Mouse (Mus musculus) hindbrain, embryonic 11.5 days (tissue): ENCODE measurements around the gene Casq2. TPM values are rescaled to one million over a fixed set of nuclear protein-coding genes. Genes with fewer than 3 reads are reported as not detected.
"Not testable (repeated sequence)": the region's sequence is repeated elsewhere in the genome, so short reads cannot be mapped to it uniquely, and the experiment has no call there.

Source experiments
- ATAC-seq: fragments of 200-750 bp; cut with Nextera tagmentation; 2 replicates; pipeline ENCODE4 v1.8.0; 2017; ENCODE audit warnings: mild to moderate bottlenecking, moderate TSS enrichment, moderate library complexity; ENCODE audit not compliant: low FRiP score
- DNase-seq: peaks from one replicate; pipeline ENCODE4 v3.0.0-alpha.2; 2015; ENCODE audit warnings: low spot score
- H3K27ac ChIP-seq: fragments of 300-500 bp; sonication (generic); 2 replicates; pipeline ENCODE4 v1.5.1; 2014; ENCODE audit warnings: mild to moderate bottlenecking, low read depth, low read length
- H3K27me3 ChIP-seq: fragments of 300-500 bp; sonication (generic); 2 replicates; pipeline ENCODE4 v1.6.1; 2014; ENCODE audit warnings: mild to moderate bottlenecking, low read length, moderate library complexity, mixed read lengths; ENCODE audit not compliant: control insufficient read depth, insufficient read depth
- H3K36me3 ChIP-seq: fragments of 300-500 bp; sonication (generic); 2 replicates; pipeline ENCODE4 v1.6.1; 2014; ENCODE audit warnings: mild to moderate bottlenecking, low read length, moderate library complexity, mixed read lengths; ENCODE audit not compliant: control insufficient read depth, insufficient read depth
- H3K4me1 ChIP-seq: fragments of 300-500 bp; sonication (generic); replicated peaks from 2 replicates; pipeline ENCODE4 v1.6.1; 2014; ENCODE audit warnings: low read length, mixed read lengths; ENCODE audit not compliant: control insufficient read depth, insufficient read depth
- H3K4me2 ChIP-seq: fragments of 300-500 bp; sonication (generic); replicated peaks from 2 replicates; pipeline ENCODE4 v1.6.1; 2014; ENCODE audit warnings: mild to moderate bottlenecking, low read depth, low read length
- H3K4me3 ChIP-seq: fragments of 300-500 bp; sonication (generic); 2 replicates; pipeline ENCODE4 v1.5.1; 2014; ENCODE audit warnings: low read depth, low read length
- H3K9ac ChIP-seq: fragments of 300-500 bp; sonication (generic); 2 replicates; pipeline ENCODE4 v1.6.1; 2014; ENCODE audit warnings: low read depth, low read length
- H3K9me3 ChIP-seq: fragments of 300-500 bp; sonication (generic); 2 replicates; pipeline ENCODE4 v1.6.1; 2016; ENCODE audit warnings: low read length; ENCODE audit not compliant: control insufficient read depth
- WGBS: fragments of 180-500 bp; shearing (Covaris S2); extraction: QIAGEN DNeasy Blood & Tissue Kit; methylation state at CpG from one replicate; pipeline ENCODE4 v1.1.7; 2014; 5-methylcytosine and 5-hydroxymethylcytosine counted together
- polyA plus RNA-seq: library from polyadenylated mRNA; unstranded; fragments of >200 nt; fragmentation: Nextera tagmentation; extraction: Ambion mirVana; gene quantifications from 2 replicates; pipeline ENCODE4 v1.2.1, GENCODE M21; 2014

The Casq2 gene
- polyA plus RNA-seq, 1 experiment from 2014 or later = 0.76 TPM

- H3K9ac ChIP-seq = no peak overlapping the region
- no peaks in the 10 kb centered on the region for H3K9me3 ChIP-seq
- 0 out of 2 replicates have a peak, but pooled peaks cover 3% of the 10 kb centered on the region for H3K36me3 ChIP-seq
- ATAC-seq (no peak), DNase-seq (no peak)
- H3K4me3 ChIP-seq = no peak overlapping the region
- H3K4me1 ChIP-seq = no peaks in the 10 kb centered on the region
- H3K27me3 ChIP-seq = no peaks in the 10 kb centered on the region
- WGBS = 93% methylated on average over 6 of the region's 6 CpGs
- no peak overlapping the region for H3K4me2 ChIP-seq
- H3K27ac ChIP-seq = no peak overlapping the region
These were observed 71.4 kb downstream of the Casq2 start for GRCm38 (mm10) chr3:102157652-102158051.

- H3K4me2 ChIP-seq = no peak overlapping the region
- no peak for DNase-seq
These were observed 72.7 kb downstream of the Casq2 start for GRCm38 (mm10) chr3:102158759-102159422.

GRCm38 (mm10) chr3:102159423-102160325 lies 73.5 kb downstream of the Casq2 start:
- Histone ChIP-seq H3K27me3 (no peaks in the 10 kb centered on the region), H3K4me2 (no peak overlapping the region), H3K27ac (no peak overlapping the region), H3K36me3 (0 out of 2 replicates have a peak, but pooled peaks cover 3% of the 10 kb centered on the region), H3K9ac (no peak overlapping the region), H3K4me3 (no peak overlapping the region), H3K9me3 (no peaks in the 10 kb centered on the region), H3K4me1 (no peaks in the 10 kb centered on the region)
- ATAC-seq (no peak), DNase-seq (no peak)
- WGBS = 79% methylated on average over 14 of the region's 14 CpGs

More at GRCm38 (mm10) chr3:102158759-102159422, 72.7 kb downstream of the Casq2 start:
- Histone ChIP-seq H3K36me3 (0 out of 2 replicates have a peak, but pooled peaks cover 3% of the 10 kb centered on the region), H3K27ac (no peak overlapping the region), H3K4me3 (no peak overlapping the region), H3K27me3 (no peaks in the 10 kb centered on the region), H3K4me1 (no peaks in the 10 kb centered on the region), H3K9me3 (no peaks in the 10 kb centered on the region), H3K9ac (no peak overlapping the region)
- 85% methylated on average over 14 of the region's 14 CpGs for WGBS
- no peak for ATAC-seq

DNA sequence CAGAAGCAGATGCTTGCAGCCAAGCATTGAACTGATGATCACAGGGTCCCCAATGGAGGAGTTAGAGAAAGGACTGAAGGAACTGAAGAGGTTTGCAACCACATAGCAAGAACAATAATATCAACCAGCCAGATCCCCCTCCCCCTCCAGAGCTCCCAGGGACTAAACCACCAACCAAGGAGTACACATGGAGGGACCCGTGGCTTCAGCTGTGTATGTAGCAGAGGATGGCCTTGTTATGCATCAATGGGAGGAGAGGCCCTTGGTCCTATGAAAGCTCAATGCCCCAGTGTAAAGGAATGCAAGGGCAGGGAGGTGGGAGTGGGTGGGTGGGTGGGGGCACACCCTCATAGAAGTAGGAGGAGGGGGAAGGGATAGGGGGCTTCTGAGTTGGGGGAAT lies 77.6 kb downstream of the Casq2 start:
- not testable (repeated sequence) for H3K36me3 ChIP-seq, DNase-seq, H3K9me3 ChIP-seq, H3K4me3 ChIP-seq, H3K27me3 ChIP-seq, H3K4me2 ChIP-seq, H3K9ac ChIP-seq, H3K4me1 ChIP-seq, ATAC-seq, H3K27ac ChIP-seq
- 56% methylated on average over 1 of the region's 1 CpGs for WGBS

- DNase-seq = no peak
- Histone ChIP-seq H3K4me1 (no peaks in the 10 kb centered on the region), H3K27ac (no peak overlapping the region), H3K4me3 (no peak overlapping the region), H3K27me3 (no peaks in the 10 kb centered on the region), H3K9ac (no peak overlapping the region), H3K9me3 (no peaks in the 10 kb centered on the region), H3K4me2 (no peak overlapping the region), H3K36me3 (no peaks in the 10 kb centered on the region)
- WGBS = 69% methylated on average over 4 of the region's 4 CpGs
- ATAC-seq = no peak
These were observed 78.7 kb downstream of the Casq2 start for GRCm38 (mm10) chr3:102164911-102165310.

- H3K27me3 ChIP-seq = no peaks in the 10 kb centered on the region
- no peak for DNase-seq
- 0 out of 2 replicates have a peak overlapping the region, but pooled peaks have one; percentile 27 for H3K27ac ChIP-seq
- no peak for ATAC-seq
- 79% methylated on average over 21 of the region's 21 CpGs for WGBS
- H3K4me2 ChIP-seq = peak overlapping the region; percentile 5; the same call in 1 of the 2 replicates
- H3K4me3 ChIP-seq = no peak overlapping the region
- H3K9me3 ChIP-seq = no peaks in the 10 kb centered on the region
- no peaks in the 10 kb centered on the region for H3K36me3 ChIP-seq
- H3K9ac ChIP-seq = no peak overlapping the region
- H3K4me1 ChIP-seq = no peaks in the 10 kb centered on the region
These were observed 79.5 kb downstream of the Casq2 start for GRCm38 (mm10) chr3:102165536-102166286.

DNA sequence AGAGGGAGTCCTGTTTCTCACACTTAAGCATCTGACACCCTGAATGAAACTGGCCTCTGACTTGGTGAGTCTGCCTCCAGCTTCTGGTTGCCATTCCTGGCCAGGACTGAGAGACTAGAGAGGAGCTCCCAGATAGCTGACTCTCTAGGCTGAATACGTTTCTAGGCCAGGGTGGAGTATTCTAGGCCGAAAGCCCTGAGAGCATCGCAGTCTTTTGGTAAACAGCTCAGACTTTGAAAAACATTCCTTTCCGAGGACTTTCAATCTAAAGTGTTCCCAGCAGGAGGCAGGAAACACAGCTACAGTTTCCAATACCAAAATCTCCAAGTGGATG lies 80.0 kb downstream of the Casq2 start:
- Histone ChIP-seq H3K4me3 (no peak overlapping the region), H3K27me3 (no peaks in the 10 kb centered on the region), H3K9me3 (no peaks in the 10 kb centered on the region), H3K9ac (no peak overlapping the region), H3K4me2 (no peak overlapping the region), H3K27ac (no peak overlapping the region), H3K36me3 (no peaks in the 10 kb centered on the region), H3K4me1 (no peaks in the 10 kb centered on the region)
- ATAC-seq (no peak), DNase-seq (no peak)
- 60% methylated on average over 4 of the region's 4 CpGs for WGBS

DNA sequence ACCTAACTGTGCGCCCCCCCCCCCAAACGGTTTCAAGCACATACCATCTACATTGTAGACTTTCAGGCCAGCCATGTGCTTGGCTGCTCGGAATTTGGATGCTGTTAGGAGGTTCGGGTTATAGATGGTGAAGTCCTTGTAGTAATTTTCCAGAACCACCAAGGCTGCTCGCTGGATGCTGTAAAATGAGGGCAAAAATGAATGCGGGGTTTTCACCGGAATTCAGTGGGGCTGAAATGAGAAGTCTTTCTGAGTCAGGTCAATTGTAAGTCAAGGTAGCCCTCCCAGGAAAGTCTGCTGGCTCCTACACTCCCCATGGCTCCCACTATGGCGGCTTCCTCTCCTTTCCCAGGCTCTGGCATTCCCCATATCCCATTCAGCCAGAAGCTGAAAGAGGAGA lies 80.6 kb downstream of the Casq2 start:
- no peaks in the 10 kb centered on the region for H3K9me3 ChIP-seq
- H3K9ac ChIP-seq = no peak overlapping the region
- no peaks in the 10 kb centered on the region for H3K27me3 ChIP-seq
- DNase-seq (no peak), ATAC-seq (no peak)
- no peak overlapping the region for H3K27ac ChIP-seq
- H3K4me3 ChIP-seq = no peak overlapping the region
- no peaks in the 10 kb centered on the region for H3K4me1 ChIP-seq
- no peak overlapping the region for H3K4me2 ChIP-seq
- WGBS = 88% methylated on average over 8 of the region's 8 CpGs
- no peaks in the 10 kb centered on the region for H3K36me3 ChIP-seq
